Mouse (Mus musculus) CH12.LX (cell line): Measurements from ENCODE around the gene Mcm3. TPM values are rescaled to one million over a fixed set of nuclear protein-coding genes. Genes with fewer than 3 reads are reported as not detected.

Source experiments
- DNase-seq: peaks from one replicate; pipeline ENCODE4 v3.0.0-alpha.2; 2013; ENCODE audit errors: extremely low read depth
- H3K27ac ChIP-seq: 2 replicates; pipeline ENCODE4 v1.5.1; 2012; ENCODE audit warnings: low read depth, mild to moderate bottlenecking, control low read depth, moderate library complexity; ENCODE audit not compliant: insufficient read depth
- H3K27me3 ChIP-seq: replicated peaks from 2 replicates; pipeline ENCODE3; 2012; ENCODE audit warnings: inconsistent platforms
- H3K36me3 ChIP-seq, 2 experiments: replicated peaks in 1 of 2; 2 replicates each; pipeline versions ENCODE3 to v1.6.1; 2012; ENCODE audit warnings: inconsistent platforms in 1 of 2, low read length in 1 of 2, mild to moderate bottlenecking in 1 of 2, mixed read lengths in 1 of 2, moderate library complexity in 1 of 2; ENCODE audit not compliant: control insufficient read depth in 1 of 2, insufficient read depth in 1 of 2
- H3K4me1 ChIP-seq, 2 experiments: 2 replicates each; pipeline ENCODE4 v1.6.1; 2012; ENCODE audit warnings: inconsistent platforms in 1 of 2, moderate library complexity in 1 of 2; ENCODE audit not compliant: insufficient read depth in 2 of 2, control insufficient read depth in 1 of 2
- H3K4me2 ChIP-seq: 2 replicates; pipeline ENCODE4 v1.6.1; 2012; ENCODE audit warnings: low read depth, mild to moderate bottlenecking, control low read depth; ENCODE audit not compliant: poor library complexity, insufficient read depth, severe bottlenecking
- H3K4me3 ChIP-seq, 3 experiments: fragments of 150-350 bp in 1 of 3; sonication (generic) in 1 of 3; replicated peaks in 1 of 3; 2 replicates each; pipeline versions ENCODE3 to v1.5.1; 2011 to 2012; ENCODE audit warnings: low read depth in 2 of 3, low read length in 2 of 3, mild to moderate bottlenecking in 2 of 3, moderate library complexity in 2 of 3, control low read depth in 1 of 3, improper control_type of control experiment in 1 of 3, inconsistent platforms in 1 of 3, mixed read lengths in 1 of 3; ENCODE audit not compliant: poor library complexity in 1 of 3
- H3K79me2 ChIP-seq: replicated peaks from 2 replicates; pipeline ENCODE4 v1.6.1; 2012; ENCODE audit warnings: mild to moderate bottlenecking, moderate library complexity; ENCODE audit not compliant: control insufficient read depth, poor library complexity, insufficient read depth, severe bottlenecking; ENCODE audit errors: extremely low read depth
- H3K9ac ChIP-seq: 2 replicates; pipeline ENCODE4 v1.6.1; 2012; ENCODE audit warnings: low read depth, mild to moderate bottlenecking, control low read depth, moderate library complexity; ENCODE audit not compliant: insufficient read depth
- H3K9me3 ChIP-seq: replicated peaks from 2 replicates; pipeline ENCODE3; 2012; ENCODE audit warnings: low read length, inconsistent platforms, mixed read lengths
- CHD1 ChIP-seq: IDR thresholded peaks from 2 replicates; pipeline ENCODE4 v1.6.1; 2012; ENCODE audit warnings: low read depth, low read length, improper control_type of control experiment, inconsistent platforms
- CHD2 ChIP-seq: IDR thresholded peaks from 2 replicates; pipeline ENCODE4 v1.6.1; 2011; ENCODE audit warnings: low read length, improper control_type of control experiment
- CTCF ChIP-seq, 2 experiments: IDR thresholded peaks in 1 of 2; conservative IDR thresholded peaks in 1 of 2; 2 replicates each; pipeline ENCODE4 v1.5.1; 2011 to 2012; ENCODE audit warnings: low read depth in 2 of 2, low read length in 2 of 2, improper control_type of control experiment in 1 of 2, inconsistent platforms in 1 of 2, mild to moderate bottlenecking in 1 of 2, moderate library complexity in 1 of 2
- E2F4 ChIP-seq: IDR thresholded peaks from 2 replicates; pipeline ENCODE4 v1.6.1; 2011; ENCODE audit warnings: low read depth, low read length, improper control_type of control experiment; ENCODE audit not compliant: insufficient replicate concordance
- ELF1 ChIP-seq: IDR thresholded peaks from 2 replicates; pipeline ENCODE4 v1.6.1; 2014; ENCODE audit warnings: low read depth, mild to moderate bottlenecking, inconsistent platforms, low read length, improper control_type of control experiment
- EP300 ChIP-seq: IDR thresholded peaks from 2 replicates; pipeline ENCODE4 v1.6.1; 2011; ENCODE audit warnings: low read length, improper control_type of control experiment
- ETS1 ChIP-seq: conservative IDR thresholded peaks from 2 replicates; pipeline ENCODE4 v1.6.1; 2012; ENCODE audit warnings: low read depth, mild to moderate bottlenecking, inconsistent platforms, low read length, improper control_type of control experiment, moderate library complexity
- GABPA ChIP-seq: IDR thresholded peaks from 2 replicates; pipeline ENCODE4 v1.6.1; 2012; ENCODE audit warnings: low read depth, low read length, improper control_type of control experiment, inconsistent platforms; ENCODE audit not compliant: insufficient replicate concordance
- HCFC1 ChIP-seq: IDR thresholded peaks from 2 replicates; pipeline ENCODE4 v1.6.1; 2012; ENCODE audit warnings: low read depth, mild to moderate bottlenecking, inconsistent platforms, low read length, improper control_type of control experiment
- IRF4 ChIP-seq: IDR thresholded peaks from 2 replicates; pipeline ENCODE4 v1.6.1; 2014; ENCODE audit warnings: low read depth, mild to moderate bottlenecking, inconsistent platforms, low read length, improper control_type of control experiment
- JUN ChIP-seq: IDR thresholded peaks from 2 replicates; pipeline ENCODE4 v1.6.1; 2011; ENCODE audit warnings: low read depth, mild to moderate bottlenecking, low read length, improper control_type of control experiment, moderate library complexity; ENCODE audit not compliant: insufficient read depth
- JUND ChIP-seq: conservative IDR thresholded peaks from 2 replicates; pipeline ENCODE4 v1.6.1; 2011; ENCODE audit warnings: low read depth, low read length, improper control_type of control experiment
- KAT2A ChIP-seq: IDR thresholded peaks from 2 replicates; pipeline ENCODE4 v1.6.1; 2012; ENCODE audit warnings: low read length, improper control_type of control experiment, inconsistent platforms; ENCODE audit not compliant: insufficient replicate concordance
- MAFK ChIP-seq: IDR thresholded peaks from 2 replicates; pipeline ENCODE4 v1.6.1; 2011; ENCODE audit warnings: low read length, improper control_type of control experiment; ENCODE audit not compliant: insufficient replicate concordance
- MAX ChIP-seq: IDR thresholded peaks from 2 replicates; pipeline ENCODE4 v1.6.1; 2011; ENCODE audit warnings: low read length, improper control_type of control experiment
- MAZ ChIP-seq: IDR thresholded peaks from 2 replicates; pipeline ENCODE4 v1.6.1; 2012; ENCODE audit warnings: low read depth, mild to moderate bottlenecking, inconsistent platforms, low read length, improper control_type of control experiment, moderate library complexity
- MEF2A ChIP-seq: IDR thresholded peaks from 2 replicates; pipeline ENCODE4 v1.6.1; 2014; ENCODE audit warnings: low read depth, mild to moderate bottlenecking, inconsistent platforms, low read length, improper control_type of control experiment, borderline replicate concordance
- MXI1 ChIP-seq: IDR thresholded peaks from 2 replicates; pipeline ENCODE4 v1.6.1; 2011; ENCODE audit warnings: mild to moderate bottlenecking, low read depth, low read length, improper control_type of control experiment
- MYC ChIP-seq: IDR thresholded peaks from 2 replicates; pipeline ENCODE4 v1.6.1; 2011; ENCODE audit warnings: low read depth, mild to moderate bottlenecking, improper control_type of control experiment, low read length
- NELFE ChIP-seq: IDR thresholded peaks from 2 replicates; pipeline ENCODE4 v1.6.1; 2011; ENCODE audit warnings: low read depth, low read length, improper control_type of control experiment
- NRF1 ChIP-seq: IDR thresholded peaks from 2 replicates; pipeline ENCODE4 v1.6.1; 2014; ENCODE audit warnings: low read depth, mild to moderate bottlenecking, inconsistent platforms, low read length, improper control_type of control experiment, moderate library complexity
- PAX5 ChIP-seq: IDR thresholded peaks from 2 replicates; pipeline ENCODE4 v1.6.1; 2012; ENCODE audit warnings: low read length, inconsistent platforms, mixed read lengths
- POLR2A ChIP-seq: IDR thresholded peaks from 2 replicates; pipeline ENCODE4 v1.6.1; 2011; ENCODE audit warnings: low read depth, mild to moderate bottlenecking, improper control_type of control experiment, low read length
- POLR2AphosphoS2 ChIP-seq: IDR thresholded peaks from 2 replicates; pipeline ENCODE4 v1.6.1; 2011; ENCODE audit warnings: low read depth, low read length, improper control_type of control experiment
- RAD21 ChIP-seq: IDR thresholded peaks from 2 replicates; pipeline ENCODE4 v1.6.1; 2011; ENCODE audit warnings: low read depth, mild to moderate bottlenecking, low read length, improper control_type of control experiment, moderate library complexity
- RCOR1 ChIP-seq: conservative IDR thresholded peaks from 2 replicates; pipeline ENCODE4 v1.6.1; 2012; ENCODE audit warnings: low read depth, mild to moderate bottlenecking, inconsistent platforms, low read length, improper control_type of control experiment
- SIN3A ChIP-seq: IDR thresholded peaks from 2 replicates; pipeline ENCODE4 v1.6.1; 2012; ENCODE audit warnings: low read length, improper control_type of control experiment, inconsistent platforms
- SMC3 ChIP-seq: IDR thresholded peaks from 2 replicates; pipeline ENCODE4 v1.6.1; 2011; ENCODE audit warnings: low read depth, low read length, improper control_type of control experiment
- TBP ChIP-seq: conservative IDR thresholded peaks from 2 replicates; pipeline ENCODE4 v1.6.1; 2011; ENCODE audit warnings: low read depth, low read length, improper control_type of control experiment
- TCF12 ChIP-seq: IDR thresholded peaks from 2 replicates; pipeline ENCODE4 v1.6.1; 2014; ENCODE audit warnings: low read depth, mild to moderate bottlenecking, inconsistent platforms, low read length, improper control_type of control experiment
- UBTF ChIP-seq: IDR thresholded peaks from 2 replicates; pipeline ENCODE4 v1.6.1; 2012; ENCODE audit warnings: low read depth, mild to moderate bottlenecking, inconsistent platforms, low read length, improper control_type of control experiment, moderate library complexity
- USF1 ChIP-seq: IDR thresholded peaks from 2 replicates; pipeline ENCODE4 v1.6.1; 2014; ENCODE audit warnings: low read depth, mild to moderate bottlenecking, inconsistent platforms, low read length, improper control_type of control experiment
- USF2 ChIP-seq: conservative IDR thresholded peaks from 2 replicates; pipeline ENCODE4 v1.6.1; 2011; ENCODE audit warnings: low read depth, low read length, improper control_type of control experiment
- ZC3H11A ChIP-seq: IDR thresholded peaks from 2 replicates; pipeline ENCODE4 v1.6.1; 2012; ENCODE audit warnings: low read depth, mild to moderate bottlenecking, inconsistent platforms, low read length, improper control_type of control experiment
- ZKSCAN1 ChIP-seq: IDR thresholded peaks from 2 replicates; pipeline ENCODE4 v1.6.1; 2012; ENCODE audit warnings: low read depth, inconsistent platforms, low read length, improper control_type of control experiment, borderline replicate concordance
- ZMIZ1 ChIP-seq: IDR thresholded peaks from 2 replicates; pipeline ENCODE4 v1.6.1; 2012; ENCODE audit warnings: low read depth, mild to moderate bottlenecking, inconsistent platforms, low read length, improper control_type of control experiment
- ZNF384 ChIP-seq: IDR thresholded peaks from 2 replicates; pipeline ENCODE4 v1.6.1; 2012; ENCODE audit warnings: low read depth, low read length, improper control_type of control experiment, inconsistent platforms
- dilution Hi-C: fragments of 300-500 bp; cut with MboI; formaldehyde crosslinking; loops from 2 replicates; pipeline ENCODE4 v1.14.3; 2020; ENCODE audit warnings: low sequenced_read_pairs; ENCODE audit not compliant: extremely low pct_unique_long_range_greater_than_20kb, extremely low pct_ligation_motif_present
- in situ Hi-C: fragments of 300-500 bp; cut with MboI; formaldehyde crosslinking; loops from 3 replicates; pipeline ENCODE4 v1.14.3; 2019; ENCODE audit warnings: low sequenced_read_pairs, low pct_ligation_motif_present, low pct_unique_long_range_greater_than_20kb, mixed read lengths
- polyA plus RNA-seq: library from polyadenylated mRNA; unstranded; fragments of >175 nt; gene quantifications from 2 replicates; pipeline ENCODE4 v1.2.1, GENCODE M21; 2012; ENCODE audit warnings: low read depth; ENCODE audit not compliant: insufficient read length
- total RNA-seq, 2 experiments: library from RNA; depleted of rRNA; stranded (reverse); fragments of 300-350 nt in 1 of 2; fragments of >200 nt in 1 of 2; gene quantifications; 2 replicates each; pipeline ENCODE4 v1.2.3; 2012 to 2014

The Mcm3 gene
- 186 and 235 TPM in 2 replicates for total RNA-seq (2012; rRNA removed)
- 330 and 335 TPM in 2 replicates for total RNA-seq (2014; rRNA removed)
- 317 and 372 TPM in 2 replicates for polyA plus RNA-seq

GRCm38 (mm10) chr1:20819771-20820605 lies at the start of gene Mcm3:
TSS of gene Mcm3 (minus strand) at chr1:20820312.
- dilution Hi-C loops = no loop called here
- peak; percentile 99 for DNase-seq
- Histone ChIP-seq H3K79me2 (peaks cover 41% of the 10 kb centered on the region), H3K27me3 (no peaks in the 10 kb centered on the region), H3K36me3 (peaks cover 26 to 38% of the 10 kb centered on the region in 2 experiments), H3K9ac (peak within 1 kb of the TSS; percentile 56), H3K4me2 (peak within 1 kb of the TSS; percentile 71), H3K4me1 (peaks cover 2 to 27% of the 10 kb centered on the region in 2 experiments; a peak in 3 of 4 replicates), H3K9me3 (no peaks in the 10 kb centered on the region), H3K4me3 (peak within 1 kb of the TSS; percentile 67 to 85 (median 77)), H3K27ac (no peak within 1 kb of the TSS; the same call in 1 of the 2 replicates)
- in situ Hi-C loops = no loop called here
- TF ChIP-seq CHD2 (peak; percentile 94), POLR2AphosphoS2 (0 out of 2 replicates have a peak, but pooled peaks have one; percentile 32), NRF1 (peak; percentile 43; the same call in 1 of the 2 replicates), RAD21 (no peak), SMC3 (no peak), EP300 (no peak), JUN (no peak), SIN3A (peak; percentile 99), ZMIZ1 (peak; percentile 64), ELF1 (peak; percentile 92), RCOR1 (no peak), TCF12 (peak; percentile 73), PAX5 (no peak), MXI1 (peak; percentile 99), MAZ (no peak), ZC3H11A (no peak), NELFE (peak; percentile 73), ZNF384 (peak; percentile 96), UBTF (0 out of 2 replicates have a peak, but pooled peaks have one; percentile 69), MAFK (no peak), E2F4 (peak; percentile 100), MEF2A (0 out of 2 replicates have a peak, but pooled peaks have one; percentile 45), POLR2A (peak; percentile 68; the same call in 1 of the 2 replicates), MYC (peak; percentile 97), MAX (peak; percentile 96), CHD1 (no peak), CTCF (conservative IDR thresholded peaks at IDR 0.05 in 1 of 2, IDR thresholded peaks at IDR 0.05 in 1 of 2; ENCODE audit: low read depth in 2 of 2, low read length in 2 of 2) (no peak), ZKSCAN1 (no peak), USF2 (no peak; the same call in 1 of the 2 replicates), GABPA (no peak; the same call in 1 of the 2 replicates), IRF4 (0 out of 2 replicates have a peak, but pooled peaks have one; percentile 22), HCFC1 (peak; percentile 96), KAT2A (peak; percentile 98), JUND (no peak), TBP (peak; percentile 88; the same call in 1 of the 2 replicates), USF1 (peak; percentile 52), ETS1 (0 out of 2 replicates have a peak, but pooled peaks have one; percentile 13)
